Mouse (Mus musculus) embryonic facial prominence, embryonic 12.5 days (tissue): ENCODE results near the gene Aldh8a1. TPM values are rescaled to one million over a fixed set of nuclear protein-coding genes. Genes with fewer than 3 reads are reported as not detected.

Experiments
- ATAC-seq: fragments of 200-750 bp; cut with Nextera tagmentation; 2 replicates; pipeline ENCODE4 v1.8.0; 2017; ENCODE audit not compliant: insufficient number of reproducible peaks, insufficient read depth, low FRiP score, low TSS enrichment
- H3K27ac ChIP-seq: fragments of 300-500 bp; sonication (generic); 2 replicates; pipeline ENCODE4 v1.5.1; 2016; ENCODE audit warnings: mild to moderate bottlenecking
- H3K27me3 ChIP-seq: fragments of 300-500 bp; sonication (generic); 2 replicates; pipeline ENCODE4 v1.6.1; 2016; ENCODE audit warnings: mild to moderate bottlenecking, moderate library complexity
- H3K36me3 ChIP-seq: fragments of 300-500 bp; sonication (generic); 2 replicates; pipeline ENCODE4 v1.6.1; 2016; ENCODE audit warnings: mild to moderate bottlenecking
- H3K4me1 ChIP-seq: fragments of 300-500 bp; sonication (generic); 2 replicates; pipeline ENCODE4 v1.6.1; 2016
- H3K4me2 ChIP-seq: fragments of 300-500 bp; sonication (generic); replicated peaks from 2 replicates; pipeline ENCODE4 v1.6.1; 2016; ENCODE audit warnings: mild to moderate bottlenecking, moderate library complexity
- H3K4me3 ChIP-seq: fragments of 300-500 bp; sonication (generic); 2 replicates; pipeline ENCODE4 v1.5.1; 2016; ENCODE audit warnings: mild to moderate bottlenecking
- H3K9ac ChIP-seq: fragments of 300-500 bp; sonication (generic); 2 replicates; pipeline ENCODE4 v1.6.1; 2016; ENCODE audit warnings: mild to moderate bottlenecking, moderate library complexity
- H3K9me3 ChIP-seq: fragments of 300-500 bp; sonication (generic); 2 replicates; pipeline ENCODE4 v1.6.1; 2016; ENCODE audit warnings: mild to moderate bottlenecking, moderate library complexity
- WGBS: fragments of 180-500 bp; shearing (Covaris S2); methylation state at CpG from one replicate; pipeline ENCODE4 v1.1.7; 2016; 5-methylcytosine and 5-hydroxymethylcytosine counted together
- polyA plus RNA-seq: library from polyadenylated mRNA; unstranded; fragments of >200 nt; fragmentation: Nextera tagmentation; extraction: Ambion mirVana; gene quantifications from 2 replicates; pipeline ENCODE4 v1.2.1, GENCODE M21; 2016

Gene Aldh8a1
- polyA plus RNA-seq, 1 experiment from 2014 or later: 0.06 TPM

DNA sequence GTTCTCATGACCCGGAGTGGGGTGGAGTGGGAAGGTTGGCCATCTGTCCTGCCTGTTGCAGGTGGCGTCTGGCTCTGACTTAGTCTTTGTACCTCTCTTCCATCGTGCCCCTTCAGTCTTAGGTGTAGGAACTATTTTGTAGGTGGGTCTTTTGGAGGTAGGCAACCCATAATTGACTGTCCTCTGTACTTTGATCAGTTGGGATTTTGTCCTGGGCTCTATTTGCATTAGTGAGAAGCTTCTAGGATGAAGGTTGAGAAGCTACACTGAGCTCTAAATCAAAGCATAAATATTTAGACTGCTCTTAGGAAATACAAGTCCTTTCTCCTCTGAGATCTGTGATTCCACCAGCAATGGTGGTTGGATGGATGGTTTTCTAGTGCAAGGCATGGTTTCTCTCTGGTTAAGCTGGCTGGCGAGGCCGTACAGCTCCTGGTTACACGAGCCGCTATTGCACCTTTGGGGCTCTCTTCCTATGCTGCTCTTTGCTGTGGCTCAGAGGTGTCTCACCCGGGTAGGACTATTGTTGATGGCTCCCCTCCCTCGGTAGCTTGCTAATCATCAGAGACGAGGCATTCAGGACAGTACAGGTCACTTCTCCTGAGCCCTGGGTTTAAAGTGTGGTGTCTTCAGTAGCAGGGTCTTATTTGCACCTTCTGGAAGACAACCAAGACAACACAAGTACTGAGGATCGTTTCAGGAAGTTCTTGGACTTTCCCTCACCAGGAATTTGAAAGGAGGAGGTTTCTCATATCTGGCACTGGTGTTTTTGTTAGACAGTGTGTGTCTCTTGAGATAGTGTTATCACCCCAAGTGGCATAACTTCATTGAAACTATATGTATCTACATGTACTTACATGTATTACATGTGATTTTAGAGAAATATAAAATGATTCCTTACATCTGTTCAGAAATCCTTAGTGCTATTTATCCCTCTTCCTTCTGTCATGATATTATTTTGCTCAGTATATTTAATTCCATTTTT is 26.3 kb upstream of the Aldh8a1 start:
- no peak overlapping the region for H3K4me2 ChIP-seq
- no peak overlapping the region for H3K9ac ChIP-seq
- H3K27me3 ChIP-seq: no peaks in the 10 kb centered on the region
- H3K4me3 ChIP-seq: no peak overlapping the region
- H3K27ac ChIP-seq: no peak overlapping the region
- no peak for ATAC-seq
- no peaks in the 10 kb centered on the region for H3K4me1 ChIP-seq
- 90% methylated on average over 11 of the region's 11 CpGs for WGBS
- H3K9me3 ChIP-seq: no peaks in the 10 kb centered on the region
- peaks cover 48% of the 10 kb centered on the region for H3K36me3 ChIP-seq

- ATAC-seq: no peak
- H3K36me3 ChIP-seq: peaks cover 51% of the 10 kb centered on the region
- no peak overlapping the region for H3K9ac ChIP-seq
- H3K27me3 ChIP-seq: no peaks in the 10 kb centered on the region
- no peaks in the 10 kb centered on the region for H3K4me1 ChIP-seq
- WGBS: 80% methylated on average over 12 of the region's 12 CpGs
- H3K4me3 ChIP-seq: no peak overlapping the region
- no peaks in the 10 kb centered on the region for H3K9me3 ChIP-seq
- H3K4me2 ChIP-seq: no peak overlapping the region
- no peak overlapping the region for H3K27ac ChIP-seq
Observed at GRCm38 (mm10) chr10:21351766-21352165, 25.3 kb upstream of the Aldh8a1 start.

DNA sequence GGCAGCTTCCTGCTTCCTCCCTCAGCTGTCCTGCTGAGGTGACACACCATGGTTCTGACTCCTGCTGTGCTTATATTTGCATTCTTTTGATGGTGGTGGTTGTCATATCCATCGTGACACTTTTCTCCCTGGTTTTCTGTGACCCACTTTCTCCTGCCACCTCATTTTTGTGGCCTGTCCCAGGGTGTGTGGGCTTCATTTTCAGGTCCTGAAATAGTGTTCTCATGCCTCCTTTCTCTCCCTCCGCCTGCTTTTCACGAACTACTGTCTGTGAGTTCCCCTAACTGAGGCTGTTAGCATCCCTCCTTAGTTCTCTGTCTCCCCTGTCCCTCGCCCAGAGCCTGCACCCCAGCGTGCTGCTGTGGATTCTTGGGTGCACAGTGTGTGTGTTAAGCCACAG is 23.2 kb upstream of the Aldh8a1 start:
- Histone ChIP-seq H3K4me3 (no peak overlapping the region), H3K4me2 (no peak overlapping the region), H3K27ac (no peak overlapping the region), H3K9ac (no peak overlapping the region), H3K36me3 (peaks cover 48% of the 10 kb centered on the region), H3K27me3 (no peaks in the 10 kb centered on the region), H3K9me3 (no peaks in the 10 kb centered on the region), H3K4me1 (no peaks in the 10 kb centered on the region)
- 73% methylated on average over 5 of the region's 5 CpGs for WGBS
- ATAC-seq: no peak

GRCm38 (mm10) chr10:21354506-21354905 is 22.6 kb upstream of the Aldh8a1 start:
- no peak for ATAC-seq
- Histone ChIP-seq H3K27me3 (no peaks in the 10 kb centered on the region), H3K27ac (no peak overlapping the region), H3K4me1 (no peaks in the 10 kb centered on the region), H3K9me3 (no peaks in the 10 kb centered on the region), H3K4me3 (no peak overlapping the region), H3K36me3 (peaks cover 51% of the 10 kb centered on the region), H3K9ac (no peak overlapping the region), H3K4me2 (no peak overlapping the region)
- 92% methylated on average over 7 of the region's 7 CpGs for WGBS

GRCm38 (mm10) chr10:21357986-21358385 is 19.1 kb upstream of the Aldh8a1 start:
- WGBS: 95% methylated on average over 8 of the region's 8 CpGs
- ATAC-seq: no peak
- Histone ChIP-seq H3K27ac (no peak overlapping the region), H3K4me2 (no peak overlapping the region), H3K9ac (no peak overlapping the region), H3K4me3 (no peak overlapping the region), H3K4me1 (no peaks in the 10 kb centered on the region), H3K36me3 (peaks cover 38% of the 10 kb centered on the region), H3K9me3 (no peaks in the 10 kb centered on the region), H3K27me3 (no peaks in the 10 kb centered on the region)

- H3K9me3 ChIP-seq: no peaks in the 10 kb centered on the region
- no peaks in the 10 kb centered on the region for H3K4me1 ChIP-seq
- peaks cover 35% of the 10 kb centered on the region for H3K36me3 ChIP-seq
- no peaks in the 10 kb centered on the region for H3K27me3 ChIP-seq
- no peak overlapping the region for H3K9ac ChIP-seq
- ATAC-seq: no peak
- no peak overlapping the region for H3K4me2 ChIP-seq
- H3K27ac ChIP-seq: no peak overlapping the region
- 91% methylated on average over 4 of the region's 4 CpGs for WGBS
- no peak overlapping the region for H3K4me3 ChIP-seq
Observed at GRCm38 (mm10) chr10:21359086-21359485, 18.0 kb upstream of the Aldh8a1 start.

- no peak overlapping the region for H3K9ac ChIP-seq
- H3K36me3 ChIP-seq: peaks cover 33% of the 10 kb centered on the region
- H3K9me3 ChIP-seq: no peaks in the 10 kb centered on the region
- no peak overlapping the region for H3K4me3 ChIP-seq
- H3K27ac ChIP-seq: no peak overlapping the region
- no peaks in the 10 kb centered on the region for H3K27me3 ChIP-seq
- WGBS: 82% methylated on average over 7 of the region's 7 CpGs
- ATAC-seq: no peak
- no peak overlapping the region for H3K4me2 ChIP-seq
- H3K4me1 ChIP-seq: no peaks in the 10 kb centered on the region
Observed at GRCm38 (mm10) chr10:21361871-21362270, 15.2 kb upstream of the Aldh8a1 start.

GRCm38 (mm10) chr10:21363297-21363696 is 13.8 kb upstream of the Aldh8a1 start:
- no peak overlapping the region for H3K9ac ChIP-seq
- no peak overlapping the region for H3K4me2 ChIP-seq
- no peaks in the 10 kb centered on the region for H3K9me3 ChIP-seq
- H3K4me1 ChIP-seq: no peaks in the 10 kb centered on the region
- H3K27me3 ChIP-seq: no peaks in the 10 kb centered on the region
- 86% methylated on average over 4 of the region's 4 CpGs for WGBS
- H3K27ac ChIP-seq: no peak overlapping the region
- peaks cover 43% of the 10 kb centered on the region for H3K36me3 ChIP-seq
- ATAC-seq: no peak
- H3K4me3 ChIP-seq: no peak overlapping the region

DNA sequence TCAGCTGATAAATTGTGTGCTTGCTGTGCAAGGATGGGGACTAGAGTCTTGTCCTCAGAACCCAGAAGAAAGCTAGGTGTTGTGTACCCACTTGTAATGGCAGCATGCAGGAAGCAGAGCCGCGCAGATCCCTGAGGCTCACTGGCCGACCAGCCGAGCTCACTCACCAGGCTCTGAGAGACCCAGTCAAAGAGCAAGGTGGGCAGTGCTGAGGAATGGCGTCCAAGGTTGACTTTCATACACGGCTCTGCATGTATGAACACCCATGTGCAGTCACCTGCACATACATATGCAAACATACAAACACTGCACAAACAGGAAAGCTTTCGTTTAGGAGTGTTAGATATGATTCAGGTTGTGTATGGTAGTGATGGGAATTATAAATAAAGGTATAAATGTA is 12.1 kb upstream of the Aldh8a1 start:
- Histone ChIP-seq H3K4me2 (no peak overlapping the region), H3K27me3 (no peaks in the 10 kb centered on the region), H3K4me3 (no peak overlapping the region), H3K4me1 (no peaks in the 10 kb centered on the region), H3K9ac (no peak overlapping the region), H3K36me3 (peaks cover 44% of the 10 kb centered on the region), H3K27ac (no peak overlapping the region), H3K9me3 (no peaks in the 10 kb centered on the region)
- ATAC-seq: no peak
- WGBS: 90% methylated on average over 7 of the region's 7 CpGs

- H3K4me3 ChIP-seq: no peak overlapping the region
- no peak overlapping the region for H3K27ac ChIP-seq
- peaks cover 48% of the 10 kb centered on the region for H3K36me3 ChIP-seq
- H3K4me1 ChIP-seq: no peaks in the 10 kb centered on the region
- H3K9ac ChIP-seq: no peak overlapping the region
- WGBS: 90% methylated on average over 4 of the region's 4 CpGs
- no peak for ATAC-seq
- H3K9me3 ChIP-seq: no peaks in the 10 kb centered on the region
- no peaks in the 10 kb centered on the region for H3K27me3 ChIP-seq
- no peak overlapping the region for H3K4me2 ChIP-seq
Observed at GRCm38 (mm10) chr10:21365897-21366296, 11.2 kb upstream of the Aldh8a1 start.

- no peak overlapping the region for H3K4me2 ChIP-seq
- no peak overlapping the region for H3K27ac ChIP-seq
- WGBS: 55% methylated on average over 3 of the region's 3 CpGs
- peaks cover 48% of the 10 kb centered on the region for H3K36me3 ChIP-seq
- no peak for ATAC-seq
- no peak overlapping the region for H3K9ac ChIP-seq
- no peaks in the 10 kb centered on the region for H3K9me3 ChIP-seq
- no peak overlapping the region for H3K4me3 ChIP-seq
- H3K4me1 ChIP-seq: no peaks in the 10 kb centered on the region
- no peaks in the 10 kb centered on the region for H3K27me3 ChIP-seq
Observed at GRCm38 (mm10) chr10:21366471-21366870, 10.6 kb upstream of the Aldh8a1 start.

DNA sequence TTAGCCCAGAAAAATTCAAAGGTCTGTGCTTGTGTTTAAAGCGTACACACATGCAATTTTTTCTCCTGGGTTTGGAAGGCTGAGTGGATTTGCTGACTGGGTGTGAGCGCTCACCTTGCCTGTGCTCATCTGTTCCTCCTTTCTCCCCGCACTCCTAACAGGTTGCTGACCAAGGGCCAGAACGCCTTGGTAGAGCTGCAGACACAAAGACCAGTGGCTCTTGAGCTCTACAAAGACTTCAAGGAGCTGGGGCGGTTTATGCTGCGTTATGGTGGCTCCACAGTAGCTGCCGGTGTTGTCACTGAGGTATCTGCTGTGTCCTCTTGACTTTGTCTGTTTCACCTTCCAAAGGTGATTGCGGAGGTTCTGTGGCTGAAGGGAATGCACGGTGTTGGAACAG is 9.6 kb upstream of the Aldh8a1 start:
- peaks cover 45% of the 10 kb centered on the region for H3K36me3 ChIP-seq
- H3K27me3 ChIP-seq: no peaks in the 10 kb centered on the region
- H3K4me1 ChIP-seq: no peaks in the 10 kb centered on the region
- H3K4me3 ChIP-seq: no peak overlapping the region
- no peaks in the 10 kb centered on the region for H3K9me3 ChIP-seq
- H3K27ac ChIP-seq: no peak overlapping the region
- no peak overlapping the region for H3K4me2 ChIP-seq
- WGBS: 93% methylated on average over 9 of the region's 9 CpGs
- no peak overlapping the region for H3K9ac ChIP-seq
- ATAC-seq: no peak
